Mouse (Mus musculus) layer of hippocampus, postnatal 25 days (tissue): Measurements from ENCODE around the gene Sel1l2. TPM values are rescaled to one million over a fixed set of nuclear protein-coding genes. Genes with fewer than 3 reads are reported as not detected.
"Not testable (repeated sequence)": the region's sequence is repeated elsewhere in the genome, so short reads cannot be mapped to it uniquely, and the experiment has no call there.

Experiments used
- DNase-seq, 2 experiments: peaks; one replicate each; pipeline ENCODE4 v3.0.0; 2022; ENCODE audit warnings: mixed read lengths in 2 of 2, low spot score in 1 of 2; ENCODE audit errors: extremely low spot score in 1 of 2
- total RNA-seq, 2 experiments: library from RNA; stranded (reverse); gene quantifications; 2 replicates each; pipeline ENCODE4 v1.2.3; 2021

Gene Sel1l2
- total RNA-seq, 2 experiments from 2014 or later = not detected

- no peak for DNase-seq
These were observed 173.5 kb downstream of the Sel1l2 start for GRCm38 (mm10) chr2:140215965-140216364.

- no peak for DNase-seq
These were observed 174.1 kb downstream of the Sel1l2 start for GRCm38 (mm10) chr2:140215415-140215814.

- no peak for DNase-seq
These were observed 174.9 kb downstream of the Sel1l2 start for GRCm38 (mm10) chr2:140214519-140215027.

GRCm38 (mm10) chr2:140203756-140204155 lies 185.8 kb downstream of the Sel1l2 start:
- DNase-seq = no peak

- DNase-seq = no peak
These were observed 186.9 kb downstream of the Sel1l2 start for GRCm38 (mm10) chr2:140202573-140202972.

GRCm38 (mm10) chr2:140200713-140201112 lies 188.8 kb downstream of the Sel1l2 start:
- DNase-seq = no peak

- not testable (repeated sequence) for DNase-seq
These were observed 203.8 kb downstream of the Sel1l2 start for GRCm38 (mm10) chr2:140185685-140186210.

Other genes starting within 250 kb of the Sel1l2 start
- gene Gm17374, start 237.7 kb downstream of the Sel1l2 start, total RNA-seq = not detected
- 10 to 100 TPM; 17.4 to 20.5 TPM for gene Esf1, start 219.1 kb downstream of the Sel1l2 start, total RNA-seq
- gene Ndufaf5, start 219.1 kb downstream of the Sel1l2 start, total RNA-seq = 10 to 100 TPM; 47.9 to 49.8 TPM
- gene Macrod2, start 5.6 kb upstream of the Sel1l2 start, total RNA-seq = 10 to 100 TPM; 47.1 to 47.2 TPM